Mouse (Mus musculus): ENCODE data around the gene Kif21b.

- no peak for TF ChIP-seq ZNF384 (IDR thresholded peaks at IDR 0.05; ENCODE audit: low read depth, low read length)
- TF ChIP-seq CHD2 (IDR thresholded peaks at IDR 0.05; ENCODE audit: low read depth, low read length) = no peak
- no peak for TF ChIP-seq MAFK (IDR thresholded peaks at IDR 0.05; ENCODE audit: insufficient read depth, low read depth, low read length)
- TF ChIP-seq ZC3H11A (IDR thresholded peaks at IDR 0.05; ENCODE audit: borderline replicate concordance, low read depth, low read length) = no peak
- TF ChIP-seq HCFC1 (IDR thresholded peaks at IDR 0.05; ENCODE audit: borderline replicate concordance, insufficient read depth, low read length) = no peak
Observed at GRCm38 (mm10) chr1:136179511-136180001, 48.4 kb downstream of the Kif21b start.
